Mouse (Mus musculus) left cerebral cortex, postnatal 25 days (tissue): ENCODE results near the gene Galp. TPM values are rescaled to one million over a fixed set of nuclear protein-coding genes. Genes with fewer than 3 reads are reported as not detected.
"Not testable (repeated sequence)": the region's sequence is repeated elsewhere in the genome, so short reads cannot be mapped to it uniquely, and the experiment has no call there.

Experiments used
- DNase-seq, 2 experiments: peaks; one replicate each; pipeline ENCODE4 v3.0.0; 2022; ENCODE audit warnings: low spot score in 2 of 2, mixed read lengths in 1 of 2
- intact Hi-C: fragments of 180-260 bp; cut with DNase I; formaldehyde crosslinking; loops from one replicate; pipeline ENCODE4 v1.15.1; 2025
- total RNA-seq, 2 experiments: library from RNA; stranded (reverse); gene quantifications; 2 replicates each; pipeline ENCODE4 v1.2.3; 2021

Galp gene
- total RNA-seq, 2 experiments from 2014 or later = not detected

DNA sequence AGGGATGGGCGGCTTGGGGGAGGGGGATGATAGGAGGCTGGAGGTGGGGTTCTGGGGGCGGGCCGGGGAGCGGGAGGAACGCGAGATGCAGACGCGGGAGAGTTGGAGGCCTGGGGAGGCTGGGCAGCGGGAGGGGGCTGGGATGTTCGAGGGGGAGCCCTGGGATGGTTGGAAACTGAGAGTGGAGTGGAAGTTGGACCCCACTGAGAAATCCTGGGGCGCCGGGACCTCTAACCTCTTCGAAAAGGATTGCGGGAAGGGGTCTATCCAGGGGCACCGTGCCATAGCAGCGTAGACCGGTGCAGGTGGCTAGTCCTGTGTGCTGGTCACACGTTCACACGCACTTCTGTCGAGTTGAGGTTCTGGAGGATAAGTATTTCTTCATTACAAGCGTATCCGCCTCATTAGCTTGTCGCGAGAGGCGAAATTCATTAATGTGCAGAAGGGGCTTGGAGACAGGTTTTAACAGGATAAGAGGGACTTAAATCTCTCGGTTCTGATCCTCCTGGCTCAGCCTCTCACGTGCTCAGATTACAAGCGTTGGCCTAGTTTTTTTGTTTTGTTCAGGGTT lies 24.1 kb upstream of the Galp start:
- intact Hi-C loops = loop anchor here (1.0 to 10.0 kb wide), 4 partner anchors 17 to 1088 kb away; partner anchors contain the start of genes Epn1 and Zfp787
- DNase-seq = peak in 1 of 2 experiments; percentile 30

DNA sequence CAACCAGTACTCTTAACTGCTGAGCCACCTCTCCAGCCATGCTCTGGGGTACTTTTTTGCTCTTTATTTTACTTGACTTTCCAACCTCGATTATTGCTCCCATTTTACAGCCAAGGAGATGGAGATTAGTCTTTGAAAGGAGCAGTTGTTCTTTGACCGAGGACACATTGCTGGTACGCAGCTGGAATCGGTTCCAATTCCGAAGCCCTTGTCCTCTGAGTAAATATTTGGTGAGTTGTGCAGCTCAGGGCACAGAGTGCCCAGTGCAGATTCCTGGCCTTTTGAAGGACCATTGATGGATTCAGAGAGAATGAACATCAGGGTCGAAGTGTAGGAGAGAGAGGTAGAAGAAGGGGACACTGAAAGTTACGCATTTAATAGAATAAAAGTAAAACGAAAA lies 23.0 kb upstream of the Galp start:
- no peak for DNase-seq
- intact Hi-C loops = loop anchor here (1.0 to 10.0 kb wide), 3 partner anchors 12 to 1089 kb away; partner anchors contain the start of gene Epn1

DNA sequence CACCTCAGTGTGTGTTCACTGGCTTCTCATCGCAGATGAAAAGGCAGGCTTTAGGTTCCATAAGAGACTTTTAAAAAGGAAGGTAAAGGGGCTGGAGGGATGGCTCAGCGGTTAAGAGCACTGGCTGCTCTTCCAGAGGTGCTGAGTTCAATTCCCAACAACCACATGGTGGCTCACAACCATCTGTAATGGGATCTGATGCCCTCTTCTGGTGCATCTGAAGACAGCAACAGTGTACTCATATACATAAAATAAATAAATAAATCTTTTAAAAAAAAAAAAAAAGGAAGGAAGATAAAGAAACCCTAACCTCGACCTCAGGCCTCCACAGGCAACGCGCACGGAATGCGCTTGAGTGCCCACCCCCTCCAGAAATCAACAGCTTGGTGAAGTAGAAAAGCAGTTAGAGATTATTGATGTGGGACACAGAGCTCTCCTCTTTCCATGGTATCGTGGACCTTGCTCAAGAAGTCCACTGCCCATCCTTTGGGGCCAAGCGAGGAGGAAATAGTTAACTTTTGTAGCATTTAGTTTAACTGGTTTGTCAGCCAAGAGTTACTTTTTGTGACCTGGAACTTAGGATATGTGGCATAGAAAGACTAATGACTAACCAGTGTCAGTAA lies 22.4 kb upstream of the Galp start:
- intact Hi-C loops = loop anchor here (1.0 to 10.0 kb wide), 3 partner anchors 12 to 1090 kb away; partner anchors contain the start of gene Epn1
- DNase-seq = not testable (repeated sequence)

DNA sequence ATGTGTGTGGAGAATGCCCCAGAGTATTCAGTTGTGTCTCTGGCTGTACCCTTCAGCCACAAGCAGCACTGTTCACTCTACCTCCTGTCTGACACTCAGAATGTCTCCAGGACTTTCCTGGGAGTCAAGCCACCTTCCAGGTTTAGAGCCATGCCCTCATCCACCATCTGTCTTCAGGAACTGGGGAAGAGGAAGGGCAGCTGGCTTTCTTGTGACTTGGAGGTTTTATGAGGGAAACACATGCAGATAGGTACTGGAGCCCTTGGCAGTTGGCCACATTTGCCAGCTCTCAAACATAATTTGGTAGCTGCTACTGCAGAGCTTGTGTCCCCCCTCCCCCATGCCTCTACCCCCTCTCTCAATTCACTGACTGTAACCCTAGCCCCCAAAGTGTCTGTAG lies 17.9 kb upstream of the Galp start:
- intact Hi-C loops = loop anchor here (10.0 kb wide), 1 partner anchor 1094 kb away; the partner anchor contains the start of gene Epn1
- no peak for DNase-seq

DNA sequence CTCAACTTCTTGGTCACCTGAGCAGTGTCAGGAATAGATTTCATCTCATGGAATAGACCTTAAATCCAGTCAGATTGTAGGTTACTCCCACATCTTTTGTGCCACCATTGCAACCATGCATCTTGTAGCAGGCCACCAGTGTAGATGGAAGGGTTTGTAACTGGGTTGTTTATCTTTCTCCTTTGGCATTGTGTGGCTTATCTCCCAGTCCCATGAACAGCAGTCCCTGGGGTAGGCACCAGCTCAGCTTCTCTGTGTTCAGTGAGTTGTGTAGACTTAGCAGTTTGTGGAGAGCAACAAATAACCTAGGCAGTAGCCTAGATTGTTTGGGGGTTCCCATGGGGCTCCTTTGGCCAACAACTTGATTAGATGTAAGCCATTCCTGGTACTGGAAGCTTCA lies 14.0 kb upstream of the Galp start:
- no peak for DNase-seq
- intact Hi-C loops = no loop called here

DNA sequence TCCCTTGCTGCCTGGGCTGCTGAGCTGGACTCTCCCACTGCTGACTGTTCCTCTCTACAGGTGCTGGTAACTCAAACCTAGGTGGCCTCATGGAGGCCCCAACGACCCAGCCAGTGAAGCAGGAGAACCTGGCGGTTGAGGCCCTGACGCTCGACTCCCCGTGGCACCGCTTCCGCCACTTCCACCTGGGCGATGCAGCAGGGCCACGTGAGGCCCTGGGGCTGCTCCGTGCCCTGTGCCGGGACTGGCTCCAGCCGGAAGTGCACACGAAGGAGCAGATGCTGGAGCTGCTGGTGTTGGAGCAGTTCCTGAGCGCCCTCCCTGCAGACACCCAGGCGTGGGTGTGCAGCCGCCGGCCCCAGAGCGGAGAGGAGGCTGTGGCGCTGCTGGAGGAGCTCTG lies 13.1 kb upstream of the Galp start:
- no peak for DNase-seq

DNA sequence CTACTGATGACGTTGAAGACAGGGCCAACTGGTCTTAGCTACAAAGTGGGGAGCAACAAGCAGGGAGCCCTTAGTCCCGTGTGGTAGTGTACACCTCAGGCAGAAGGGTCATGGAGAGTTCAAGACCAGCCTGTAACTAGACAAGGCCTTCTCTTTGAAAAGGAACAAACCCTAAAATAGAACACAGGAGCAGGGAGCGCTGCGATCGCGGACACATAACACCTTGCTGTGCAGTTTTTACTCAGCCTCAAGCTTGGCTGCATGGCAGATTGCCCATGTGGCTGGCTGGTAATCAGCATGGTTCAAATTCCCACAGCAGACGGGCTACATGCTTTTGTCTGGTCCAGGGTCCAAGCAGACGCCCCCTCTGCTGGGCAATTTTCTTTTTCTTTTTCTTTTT lies 12.4 kb upstream of the Galp start:
- intact Hi-C loops = no loop called here
- no peak for DNase-seq

More for the DNA sequence above, 13.1 kb upstream of the Galp start:
- intact Hi-C loops = no loop called here

DNA sequence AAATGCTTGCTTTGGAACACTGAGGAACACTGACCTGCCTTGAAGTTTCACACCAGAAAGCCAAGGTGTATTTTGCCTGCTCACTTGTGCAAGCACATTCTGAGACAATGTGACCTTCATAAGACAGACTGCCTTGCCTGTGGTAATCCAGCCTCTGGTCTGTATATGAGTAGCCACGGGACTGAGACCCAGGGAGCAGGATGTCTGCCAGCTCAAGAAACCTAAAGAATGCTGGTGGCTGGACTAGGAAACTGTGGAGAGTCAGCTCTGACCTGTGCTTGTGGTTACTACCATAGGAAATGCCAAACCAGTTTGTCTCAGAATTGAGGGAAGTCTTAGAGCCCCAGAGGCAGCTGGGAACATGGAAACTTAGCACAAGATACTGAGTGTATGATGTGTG lies 11.5 kb upstream of the Galp start:
- intact Hi-C loops = no loop called here
- no peak for DNase-seq

DNA sequence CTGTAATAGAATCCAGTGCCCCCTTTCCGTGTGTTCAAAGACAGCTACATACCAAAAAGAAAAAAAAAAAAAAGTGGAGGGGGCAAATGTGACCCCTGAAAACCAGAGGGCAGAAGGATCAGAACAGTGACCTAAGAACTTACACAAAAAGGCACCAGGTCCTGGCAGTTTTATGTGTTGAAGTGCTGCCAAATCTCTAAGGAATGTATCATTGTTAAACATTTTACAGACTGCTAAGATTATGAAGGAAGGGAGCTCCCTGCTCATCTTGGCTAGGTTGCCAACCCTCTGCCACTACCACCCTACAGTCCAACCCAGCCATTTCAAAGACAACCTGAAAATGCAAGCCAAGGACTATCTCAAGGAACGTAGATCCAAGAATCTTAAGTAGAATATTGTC lies 10.7 kb upstream of the Galp start:
- DNase-seq = no peak
- intact Hi-C loops = loop anchor here (1.0 kb wide), 1 partner anchor 12 kb away; no protein-coding TSS in a partner anchor

DNA sequence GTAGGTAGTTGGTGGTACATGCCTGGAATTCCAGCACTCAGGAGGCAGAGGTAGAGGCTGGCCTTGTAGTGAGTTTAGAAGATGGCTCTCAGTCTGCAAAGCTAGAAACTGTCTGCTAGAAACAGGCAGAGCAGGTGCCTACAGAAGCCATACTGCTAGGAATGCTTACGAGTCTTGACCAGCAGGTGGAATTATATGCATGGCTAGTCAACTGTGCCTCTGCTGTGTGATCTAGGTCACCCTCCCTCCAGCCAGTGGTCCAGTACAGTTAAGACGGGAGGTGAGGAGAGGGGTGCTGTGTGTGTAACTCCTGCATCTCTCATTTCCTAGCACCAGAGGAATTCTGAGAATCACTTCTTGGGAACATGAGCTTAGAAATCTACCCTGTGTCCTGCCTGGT lies 10.1 kb upstream of the Galp start:
- DNase-seq = no peak
- intact Hi-C loops = loop anchor here (1.0 kb wide), 1 partner anchor 12 kb away; no protein-coding TSS in a partner anchor

DNA sequence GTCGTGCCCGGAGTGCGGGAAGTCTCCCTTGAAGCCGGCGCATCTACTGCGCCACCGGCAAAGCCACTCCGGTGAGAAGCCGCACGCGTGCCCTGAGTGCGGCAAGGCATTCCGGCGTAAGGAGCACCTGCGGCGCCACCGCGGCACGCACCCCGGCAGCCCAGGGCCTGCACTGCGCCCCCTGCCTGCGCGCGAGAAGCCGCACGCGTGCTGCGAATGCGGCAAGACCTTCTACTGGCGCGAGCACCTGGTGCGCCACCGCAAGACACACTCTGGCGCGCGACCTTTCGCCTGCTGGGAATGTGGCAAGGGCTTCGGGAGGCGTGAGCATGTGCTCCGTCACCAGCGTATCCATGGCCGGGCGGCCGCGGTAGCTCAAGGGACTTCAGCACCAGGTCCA lies 7.3 kb upstream of the Galp start:
- intact Hi-C loops = no loop called here
- no peak for DNase-seq

DNA sequence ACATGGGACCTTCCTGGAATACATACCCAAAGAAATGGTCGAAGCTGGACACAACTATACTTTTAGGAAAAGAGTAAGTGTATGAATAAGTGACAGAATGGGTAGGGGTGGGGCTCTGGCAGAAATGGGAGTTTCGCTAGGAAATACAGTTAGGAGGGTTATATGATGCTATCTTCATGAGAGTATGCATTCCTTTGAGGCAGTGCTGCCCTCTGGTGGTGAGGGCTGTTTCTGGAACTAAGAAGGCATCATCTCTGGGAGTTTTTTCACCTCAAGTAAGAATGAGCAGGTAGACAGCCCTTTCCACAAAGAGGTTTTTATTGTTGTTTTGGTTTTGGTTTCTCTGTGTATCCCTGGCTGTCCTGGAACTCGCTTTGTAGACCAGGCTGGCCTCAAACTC lies 5.5 kb upstream of the Galp start:
- intact Hi-C loops = loop anchor here (1.0 to 5.0 kb wide), 2 partner anchors 63 to 91 kb away; no protein-coding TSS in a partner anchor

DNA sequence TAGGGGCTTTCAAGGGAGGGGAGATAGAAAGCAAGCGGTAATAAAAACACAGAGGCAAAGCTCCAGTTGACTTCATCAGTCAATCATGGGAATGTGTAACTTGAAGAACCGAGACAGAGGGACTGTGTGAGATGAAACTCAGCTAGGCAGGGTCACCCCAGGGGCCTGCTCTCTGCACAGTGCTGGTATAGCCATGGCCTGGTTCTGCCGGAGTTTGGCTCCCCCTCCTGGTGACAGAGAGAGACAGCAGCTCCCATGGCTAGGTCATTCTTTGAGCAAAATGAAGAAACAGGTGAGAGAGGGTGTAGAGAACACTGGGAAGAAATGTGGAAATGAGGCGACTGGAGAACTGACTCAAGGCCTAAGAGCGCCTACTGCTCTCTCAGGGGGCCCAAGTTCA lies 2.8 kb upstream of the Galp start:
- peak; percentile 38 to 63 for DNase-seq

More for the DNA sequence above, 5.5 kb upstream of the Galp start:
- peak; percentile 79 to 87 for DNase-seq

DNA sequence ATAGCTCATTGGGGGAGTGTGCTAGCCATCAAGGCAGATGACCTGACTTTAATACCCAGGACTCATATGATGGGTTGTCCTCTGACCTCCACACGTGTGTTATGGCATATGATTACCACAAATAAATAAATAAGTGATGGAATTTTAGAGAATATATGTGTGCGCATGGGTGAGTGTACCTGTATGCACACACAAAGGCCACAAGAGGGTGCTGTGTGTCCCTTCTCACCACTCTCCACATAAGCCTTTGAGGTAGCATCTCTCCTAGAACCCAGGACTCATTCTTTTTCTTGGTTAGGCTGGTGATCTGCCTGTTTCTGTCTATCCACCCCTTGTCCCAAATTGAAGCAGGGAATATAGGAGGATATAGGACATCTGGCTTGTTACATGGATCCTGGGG lies 1.1 kb upstream of the Galp start:
- intact Hi-C loops = no loop called here
- DNase-seq = no peak

More for the DNA sequence above, 2.8 kb upstream of the Galp start:
- intact Hi-C loops = loop anchor here (1.0 to 5.0 kb wide), 2 partner anchors 67 to 88 kb away; no protein-coding TSS in a partner anchor

DNA sequence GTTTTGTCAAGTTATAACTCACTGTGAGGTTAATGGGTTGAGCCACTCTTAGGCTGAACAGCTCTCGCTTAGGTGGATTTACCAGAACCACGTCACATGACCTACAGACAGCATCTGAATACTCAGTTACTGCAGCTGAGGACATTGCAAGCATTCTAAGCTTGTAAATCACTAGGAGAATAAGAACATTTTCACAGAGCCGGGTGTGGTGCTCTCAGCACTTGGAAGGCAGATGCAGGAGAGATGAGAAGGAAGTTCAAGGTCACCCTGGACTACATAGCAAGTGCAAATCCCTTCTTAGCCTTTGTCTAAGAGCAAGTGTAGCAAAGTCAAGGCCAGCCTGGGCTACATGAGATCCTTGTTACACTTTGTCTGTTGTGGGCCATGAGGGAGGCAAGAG lies 7.3 kb downstream of the Galp start:
- intact Hi-C loops = no loop called here
- DNase-seq = no peak

DNA sequence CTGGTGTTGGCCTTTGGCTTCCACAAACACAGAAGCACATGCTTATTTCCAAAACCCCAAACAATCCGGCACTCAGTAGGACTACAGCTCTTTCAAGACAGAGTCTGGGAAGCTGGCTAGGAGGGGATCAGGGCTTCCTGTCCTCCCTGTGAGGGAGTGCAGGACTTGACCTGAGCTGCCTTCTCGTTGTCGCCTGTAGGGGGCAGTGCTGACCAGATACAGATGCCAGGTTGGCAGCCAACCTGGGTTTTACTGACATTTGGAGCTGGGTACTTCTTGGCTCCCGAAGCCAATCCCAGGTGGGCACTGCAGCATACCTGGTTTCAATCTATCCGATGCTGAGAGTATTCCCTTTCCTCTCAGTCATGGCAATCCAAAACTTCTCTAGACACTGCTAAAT lies 16.3 kb downstream of the Galp start:
- no peak for DNase-seq
- intact Hi-C loops = no loop called here

DNA sequence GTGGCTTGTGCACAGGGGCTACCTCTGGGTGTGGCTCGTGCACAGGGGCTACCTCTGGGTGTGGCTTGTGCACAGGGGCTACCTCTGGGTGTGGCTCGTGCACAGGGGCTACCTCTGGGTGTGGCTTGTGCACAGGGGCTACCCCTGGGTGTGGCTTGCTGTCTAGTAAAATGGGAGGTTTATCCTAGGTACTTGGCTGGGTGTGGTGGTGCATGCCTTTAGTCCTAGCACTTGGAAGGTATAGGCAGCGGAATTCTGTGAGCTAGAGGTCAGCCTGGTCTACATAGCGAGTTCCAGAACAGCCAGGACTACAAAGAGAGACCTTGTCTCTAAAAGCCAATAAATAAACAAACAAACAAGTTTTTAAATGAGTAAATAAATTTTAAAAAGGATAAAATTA lies 17.8 kb downstream of the Galp start:
- intact Hi-C loops, DNase-seq: not testable (repeated sequence)

DNA sequence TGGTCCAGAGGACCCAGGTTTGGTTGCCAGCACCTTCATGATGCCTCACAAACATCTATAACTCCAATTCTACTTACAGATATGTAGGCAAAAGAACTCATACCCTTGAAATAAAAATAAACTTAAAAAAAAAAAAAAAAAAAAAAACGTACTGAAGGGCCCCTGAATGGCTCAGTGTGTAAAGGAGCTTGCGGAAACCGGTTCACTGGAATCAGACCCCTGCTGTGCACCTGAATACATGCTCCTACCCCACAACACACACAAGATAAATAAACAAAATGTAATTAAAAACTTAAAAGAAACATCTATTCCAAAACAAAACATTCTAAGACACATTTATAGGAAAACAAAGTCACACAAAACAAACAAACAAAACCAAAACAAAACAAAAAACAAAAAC lies 23.3 kb downstream of the Galp start:
- no peak for DNase-seq
- intact Hi-C loops = no loop called here

DNA sequence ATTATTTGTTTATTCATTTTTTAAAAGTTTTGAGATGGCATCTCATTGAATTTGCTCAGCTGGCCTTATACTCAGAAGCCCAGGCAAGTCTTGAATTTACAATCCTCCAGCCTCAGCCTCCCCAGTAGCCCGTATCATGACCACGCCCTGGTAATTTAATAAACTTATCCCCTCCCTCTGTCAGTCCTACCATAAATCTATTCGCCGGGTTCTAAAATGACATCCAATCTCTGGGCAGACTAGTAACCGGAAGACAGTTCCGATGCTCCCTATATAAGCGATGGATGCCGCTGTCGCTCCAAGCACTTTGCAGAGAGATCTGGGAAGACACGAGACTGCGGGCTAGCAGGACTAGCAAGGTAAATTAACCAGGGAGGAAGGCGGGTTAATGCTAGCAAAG lies 25.1 kb downstream of the Galp start, which contains the start of gene Zscan5b:
Zscan5b (plus strand) TSS at position 301 of the 400 bp plus-strand sequence.
- DNase-seq = no peak
- intact Hi-C loops = no loop called here

DNA sequence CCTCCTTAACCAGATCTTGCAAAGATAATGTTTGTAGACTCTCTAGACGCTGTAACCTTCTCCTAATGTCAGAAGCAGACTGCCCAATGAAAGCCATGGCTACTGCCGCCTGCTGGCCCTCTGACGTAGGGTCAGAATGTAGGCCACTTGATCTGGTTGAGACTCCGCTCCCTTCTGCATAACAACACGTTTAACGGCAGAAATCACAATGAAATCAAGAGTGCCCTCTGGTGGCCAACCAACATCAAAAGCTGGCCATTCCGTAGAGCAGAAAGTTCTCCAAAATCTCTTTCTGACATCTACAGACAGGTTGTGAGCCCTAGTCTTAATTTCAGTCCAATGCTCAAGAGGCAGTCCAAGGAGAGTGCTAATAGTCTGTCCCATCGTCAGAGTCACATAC lies 31.6 kb downstream of the Galp start:
- peak; percentile 2 to 9 for DNase-seq
- intact Hi-C loops = not testable (repeated sequence)

DNA sequence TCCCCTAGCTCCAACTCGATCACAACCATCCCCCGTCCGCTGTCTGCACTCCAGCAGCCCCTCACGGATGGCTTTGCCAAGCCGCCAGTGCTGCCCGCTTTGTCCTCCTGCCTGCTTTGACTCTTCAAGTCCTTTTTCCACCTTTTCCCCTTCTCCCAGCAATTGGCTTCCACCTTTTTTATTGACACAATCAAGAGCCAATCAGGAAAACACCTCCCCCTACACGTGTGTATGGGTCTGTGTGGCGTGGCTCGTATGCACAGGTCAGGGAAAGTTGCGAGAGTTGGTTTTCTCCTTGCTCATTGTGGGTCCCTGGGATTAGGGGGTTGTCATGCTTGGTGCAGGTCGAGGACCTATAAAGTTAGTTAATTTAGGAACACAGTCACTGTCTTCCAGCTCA lies 42.9 kb downstream of the Galp start:
- intact Hi-C loops = loop anchor here (2.0 kb wide), 1 partner anchor 43 kb away; no protein-coding TSS in a partner anchor
- peak in 1 of 2 experiments; percentile 3 for DNase-seq
